Mouse (Mus musculus) intestine, embryonic 15.5 days (tissue): Measurements from ENCODE around the gene Hdac4. TPM values are rescaled to one million over a fixed set of nuclear protein-coding genes. Genes with fewer than 3 reads are reported as not detected.
A peak's percentile ranks its signal among the peaks of the same experiment; 100 is the strongest.

Experiments used
- ATAC-seq: fragments of 200-750 bp; cut with Nextera tagmentation; 2 replicates; pipeline ENCODE4 v1.8.0; 2017; ENCODE audit warnings: moderate TSS enrichment, moderate library complexity
- H3K27ac ChIP-seq: fragments of 300-500 bp; sonication (generic); 2 replicates; pipeline ENCODE4 v1.5.1; 2015; ENCODE audit warnings: mild to moderate bottlenecking, inconsistent platforms
- H3K27me3 ChIP-seq: fragments of 300-500 bp; sonication (generic); replicated peaks from 2 replicates; pipeline ENCODE4 v1.6.1; 2015; ENCODE audit warnings: inconsistent platforms
- H3K36me3 ChIP-seq: fragments of 300-500 bp; sonication (generic); 2 replicates; pipeline ENCODE4 v1.6.1; 2015; ENCODE audit warnings: inconsistent platforms
- H3K4me1 ChIP-seq: fragments of 300-500 bp; sonication (generic); replicated peaks from 2 replicates; pipeline ENCODE4 v1.6.1; 2015; ENCODE audit warnings: inconsistent platforms
- H3K4me2 ChIP-seq: fragments of 300-500 bp; sonication (generic); replicated peaks from 2 replicates; pipeline ENCODE4 v1.6.1; 2015; ENCODE audit warnings: mild to moderate bottlenecking, inconsistent platforms
- H3K4me3 ChIP-seq: fragments of 300-500 bp; sonication (generic); replicated peaks from 2 replicates; pipeline ENCODE4 v1.5.1; 2015; ENCODE audit warnings: inconsistent platforms
- H3K9ac ChIP-seq: fragments of 300-500 bp; sonication (generic); 2 replicates; pipeline ENCODE4 v1.6.1; 2015; ENCODE audit warnings: inconsistent platforms
- H3K9me3 ChIP-seq: fragments of 300-500 bp; sonication (generic); 2 replicates; pipeline ENCODE4 v1.6.1; 2016; ENCODE audit warnings: inconsistent platforms
- WGBS: fragments of 180-500 bp; shearing (Covaris S2); methylation state at CpG from one replicate; pipeline ENCODE4 v1.1.7; 2015; 5-methylcytosine and 5-hydroxymethylcytosine counted together
- polyA plus RNA-seq: library from polyadenylated mRNA; unstranded; fragments of >200 nt; fragmentation: Nextera tagmentation; extraction: Ambion mirVana; gene quantifications from 2 replicates; pipeline ENCODE4 v1.2.1, GENCODE M21; 2015

The Hdac4 gene
- polyA plus RNA-seq, 1 experiment from 2014 or later: 12.5 TPM

DNA sequence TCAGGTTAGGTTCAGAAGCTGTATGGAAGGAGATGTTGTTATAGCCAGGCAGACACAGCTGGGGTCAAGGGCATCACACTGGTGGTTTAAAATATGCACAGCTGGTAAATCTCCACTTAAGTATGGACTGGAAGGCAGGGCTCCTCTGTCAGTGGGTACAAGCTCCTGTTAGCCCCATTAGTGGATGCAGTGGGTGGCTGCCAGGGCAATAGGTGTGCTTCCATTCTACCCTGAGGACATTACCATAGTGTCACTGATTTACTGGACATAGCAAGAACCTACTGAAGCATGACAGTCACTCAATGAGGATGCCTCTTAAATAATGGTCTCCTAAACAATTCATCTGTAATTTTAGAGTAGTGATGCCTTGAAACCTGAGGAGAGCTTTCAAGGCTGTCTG lies 203.9 kb downstream of the Hdac4 start:
- Histone ChIP-seq H3K27ac (no peak overlapping the region), H3K4me2 (no peak overlapping the region), H3K4me3 (no peak overlapping the region), H3K27me3 (no peaks in the 10 kb centered on the region), H3K9me3 (no peaks in the 10 kb centered on the region), H3K4me1 (no peaks in the 10 kb centered on the region), H3K9ac (no peak overlapping the region), H3K36me3 (peaks cover 19% of the 10 kb centered on the region)
- no peak for ATAC-seq

DNA sequence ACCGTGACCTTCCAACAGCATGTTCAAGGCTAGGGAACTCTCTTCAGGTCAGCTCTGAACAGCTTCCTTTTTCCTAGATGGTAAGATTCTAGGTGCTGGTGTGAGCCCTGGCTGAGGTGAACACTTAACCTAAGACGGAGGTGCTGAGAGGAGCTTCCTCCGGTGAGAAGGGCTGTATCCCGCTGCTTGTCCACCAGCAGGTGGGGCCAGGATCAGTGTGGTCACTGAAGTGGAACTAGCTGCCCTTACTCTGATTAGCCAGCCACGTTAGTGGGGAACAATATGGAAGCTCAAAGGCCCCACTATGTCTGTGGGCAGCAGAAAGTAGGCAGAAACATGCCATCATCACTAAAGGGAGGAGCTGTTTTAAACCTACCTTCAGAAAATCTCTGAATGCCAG lies 204.6 kb downstream of the Hdac4 start:
- Histone ChIP-seq H3K36me3 (peaks cover 19% of the 10 kb centered on the region), H3K27me3 (no peaks in the 10 kb centered on the region), H3K9ac (no peak overlapping the region), H3K4me3 (no peak overlapping the region), H3K27ac (no peak overlapping the region), H3K4me1 (no peaks in the 10 kb centered on the region), H3K4me2 (no peak overlapping the region), H3K9me3 (no peaks in the 10 kb centered on the region)
- no peak for ATAC-seq
- WGBS: 85% methylated on average over 5 of the region's 5 CpGs

DNA sequence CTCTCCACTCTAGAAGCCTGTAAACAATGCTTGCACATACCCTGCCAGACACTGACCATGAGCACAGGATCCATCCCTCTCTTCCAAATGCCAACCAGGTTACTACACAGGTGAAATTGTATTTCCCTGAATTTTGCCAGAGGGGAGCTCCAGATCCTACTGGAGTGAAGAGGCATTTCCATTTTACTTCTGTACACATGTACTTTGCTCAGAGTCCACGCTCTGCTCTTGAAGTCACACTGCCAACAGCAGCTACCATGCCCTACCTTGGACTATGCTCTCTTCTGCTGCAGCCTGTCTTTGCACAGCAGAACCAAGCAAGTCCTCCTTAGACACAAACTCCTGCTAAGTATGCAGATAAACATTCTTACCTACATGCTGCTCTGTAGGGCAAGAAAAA lies 206.6 kb downstream of the Hdac4 start:
- no peaks in the 10 kb centered on the region for H3K4me1 ChIP-seq
- H3K4me3 ChIP-seq: no peak overlapping the region
- no peak overlapping the region for H3K9ac ChIP-seq
- H3K27me3 ChIP-seq: no peaks in the 10 kb centered on the region
- H3K36me3 ChIP-seq: peaks cover 15% of the 10 kb centered on the region
- 76% methylated on average over 1 of the region's 1 CpGs for WGBS
- no peak overlapping the region for H3K27ac ChIP-seq
- H3K9me3 ChIP-seq: no peaks in the 10 kb centered on the region
- peak; percentile 72 for ATAC-seq
- no peak overlapping the region for H3K4me2 ChIP-seq

DNA sequence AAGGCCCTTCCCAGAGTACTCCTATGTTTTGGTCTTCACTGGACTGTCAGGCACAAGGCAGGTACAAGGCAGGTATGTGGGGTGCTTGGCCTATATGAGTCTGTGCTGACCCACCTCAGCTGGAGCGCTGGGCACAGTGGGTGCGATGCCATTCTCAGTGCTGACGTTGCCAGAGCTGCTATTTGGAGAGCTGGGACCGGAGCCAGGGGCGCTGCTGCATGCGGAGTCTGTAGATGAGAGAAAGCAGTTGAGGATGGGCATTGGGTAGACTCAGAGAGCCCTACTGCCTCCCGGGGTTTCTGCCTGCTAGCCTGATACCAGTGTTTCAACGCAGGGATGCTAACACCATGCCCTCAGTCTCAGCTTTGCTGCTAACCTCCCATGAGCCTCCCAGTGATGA lies 208.1 kb downstream of the Hdac4 start:
- no peak overlapping the region for H3K27ac ChIP-seq
- WGBS: 95% methylated on average over 8 of the region's 8 CpGs
- H3K9me3 ChIP-seq: no peaks in the 10 kb centered on the region
- H3K27me3 ChIP-seq: no peaks in the 10 kb centered on the region
- no peaks in the 10 kb centered on the region for H3K4me1 ChIP-seq
- no peak for ATAC-seq
- no peak overlapping the region for H3K4me3 ChIP-seq
- no peak overlapping the region for H3K9ac ChIP-seq
- H3K4me2 ChIP-seq: no peak overlapping the region
- H3K36me3 ChIP-seq: peaks cover 15% of the 10 kb centered on the region

DNA sequence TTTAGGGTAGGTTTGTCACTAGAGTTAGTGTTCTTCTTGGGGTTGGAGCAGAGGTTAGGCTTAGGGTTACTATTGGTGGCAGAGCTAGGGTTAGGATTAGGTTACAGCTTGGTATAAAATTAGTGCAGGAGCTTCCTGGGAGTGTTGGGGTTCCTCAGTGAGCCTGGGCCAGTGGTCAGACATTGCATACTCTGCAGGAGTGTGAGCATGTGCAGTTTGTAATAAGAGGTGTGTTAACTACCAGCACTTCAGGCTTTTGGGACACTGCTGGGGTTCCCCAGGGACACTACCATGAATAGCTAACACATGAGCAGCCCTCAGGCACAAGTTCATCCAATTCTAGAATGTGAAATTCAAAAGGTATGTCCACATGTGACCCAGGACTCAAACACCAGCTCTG lies 209.7 kb downstream of the Hdac4 start:
- no peak overlapping the region for H3K4me2 ChIP-seq
- H3K4me3 ChIP-seq: no peak overlapping the region
- H3K27ac ChIP-seq: no peak overlapping the region
- H3K27me3 ChIP-seq: no peaks in the 10 kb centered on the region
- H3K9ac ChIP-seq: no peak overlapping the region
- no peaks in the 10 kb centered on the region for H3K4me1 ChIP-seq
- ATAC-seq: no peak
- peaks cover 9% of the 10 kb centered on the region; the same call in 1 of the 2 replicates for H3K36me3 ChIP-seq
- no peaks in the 10 kb centered on the region for H3K9me3 ChIP-seq

DNA sequence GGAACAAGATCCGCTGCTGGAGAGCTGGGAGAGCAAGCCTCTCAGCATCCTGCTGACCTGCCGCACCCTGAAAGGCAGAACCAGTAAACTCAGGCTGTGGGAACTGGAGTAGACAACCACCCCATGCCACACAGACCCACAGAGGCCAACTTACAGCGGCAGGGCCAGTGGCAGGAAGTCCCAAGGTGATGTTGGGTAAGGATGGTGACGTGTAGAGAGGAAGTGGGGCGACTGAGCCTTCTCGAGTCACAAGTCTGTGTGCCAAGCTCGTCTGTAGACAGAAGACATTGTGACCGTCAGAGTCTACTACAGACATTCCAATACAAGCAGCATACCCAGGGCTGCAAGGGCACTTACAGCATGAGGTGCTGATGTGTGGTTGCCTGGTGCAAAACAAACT lies 211.0 kb downstream of the Hdac4 start:
- no peaks in the 10 kb centered on the region for H3K27me3 ChIP-seq
- no peak overlapping the region for H3K27ac ChIP-seq
- peaks cover 12% of the 10 kb centered on the region for H3K36me3 ChIP-seq
- H3K9me3 ChIP-seq: no peaks in the 10 kb centered on the region
- H3K4me2 ChIP-seq: no peak overlapping the region
- WGBS: 88% methylated on average over 8 of the region's 8 CpGs
- H3K4me3 ChIP-seq: no peak overlapping the region
- H3K9ac ChIP-seq: no peak overlapping the region
- no peaks in the 10 kb centered on the region for H3K4me1 ChIP-seq
- no peak for ATAC-seq

DNA sequence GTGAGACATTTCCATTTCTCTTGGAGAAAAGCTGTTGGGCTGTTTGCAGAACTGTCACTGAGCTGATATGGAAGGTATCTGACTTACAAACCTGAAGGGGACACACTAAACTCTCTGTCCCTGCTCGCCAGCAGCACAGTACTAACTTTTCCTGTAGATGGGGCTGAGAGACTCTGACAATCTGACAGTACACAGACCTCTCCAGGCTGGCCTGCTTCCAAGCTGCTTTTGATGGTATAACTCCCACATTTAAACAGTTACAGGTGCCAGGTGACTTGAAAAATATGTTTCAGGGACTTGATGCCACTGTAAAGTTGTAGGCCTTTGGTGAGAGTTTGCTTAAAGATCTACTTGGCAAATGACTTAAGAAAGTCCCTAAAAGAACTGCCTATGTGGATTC lies 214.1 kb downstream of the Hdac4 start:
- Histone ChIP-seq H3K27ac (no peak overlapping the region), H3K4me3 (no peak overlapping the region), H3K27me3 (no peaks in the 10 kb centered on the region), H3K4me1 (no peaks in the 10 kb centered on the region), H3K9ac (no peak overlapping the region), H3K4me2 (no peak overlapping the region), H3K9me3 (no peaks in the 10 kb centered on the region), H3K36me3 (peaks cover 3% of the 10 kb centered on the region; the same call in 1 of the 2 replicates)
- ATAC-seq: no peak
- WGBS: 56% methylated on average over 1 of the region's 1 CpGs

DNA sequence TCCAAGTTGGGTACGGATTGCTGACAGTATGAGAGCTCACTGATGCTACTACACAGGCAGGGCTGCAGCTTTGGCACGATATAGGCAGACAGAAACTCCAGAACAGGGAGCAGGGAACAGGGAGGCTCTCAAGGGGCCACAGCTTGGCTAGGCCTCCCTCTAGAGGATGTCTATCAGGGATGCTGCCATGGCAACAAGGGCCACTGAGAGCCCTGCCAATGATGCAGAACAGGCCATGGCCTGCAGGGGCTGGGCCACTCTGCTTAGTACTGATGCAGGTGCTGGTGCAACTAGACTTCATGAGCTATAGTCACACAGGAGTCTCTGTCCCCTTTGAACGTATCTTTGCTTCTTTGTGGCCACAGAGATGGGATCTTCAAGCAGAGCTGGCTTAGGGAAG lies 217.1 kb downstream of the Hdac4 start:
- Histone ChIP-seq H3K4me1 (no peaks in the 10 kb centered on the region), H3K4me3 (no peak overlapping the region), H3K27ac (no peak overlapping the region), H3K36me3 (peaks cover 7% of the 10 kb centered on the region; the same call in 1 of the 2 replicates), H3K4me2 (no peak overlapping the region), H3K9me3 (no peaks in the 10 kb centered on the region), H3K9ac (no peak overlapping the region), H3K27me3 (no peaks in the 10 kb centered on the region)
- 84% methylated on average over 3 of the region's 3 CpGs for WGBS
- no peak for ATAC-seq

DNA sequence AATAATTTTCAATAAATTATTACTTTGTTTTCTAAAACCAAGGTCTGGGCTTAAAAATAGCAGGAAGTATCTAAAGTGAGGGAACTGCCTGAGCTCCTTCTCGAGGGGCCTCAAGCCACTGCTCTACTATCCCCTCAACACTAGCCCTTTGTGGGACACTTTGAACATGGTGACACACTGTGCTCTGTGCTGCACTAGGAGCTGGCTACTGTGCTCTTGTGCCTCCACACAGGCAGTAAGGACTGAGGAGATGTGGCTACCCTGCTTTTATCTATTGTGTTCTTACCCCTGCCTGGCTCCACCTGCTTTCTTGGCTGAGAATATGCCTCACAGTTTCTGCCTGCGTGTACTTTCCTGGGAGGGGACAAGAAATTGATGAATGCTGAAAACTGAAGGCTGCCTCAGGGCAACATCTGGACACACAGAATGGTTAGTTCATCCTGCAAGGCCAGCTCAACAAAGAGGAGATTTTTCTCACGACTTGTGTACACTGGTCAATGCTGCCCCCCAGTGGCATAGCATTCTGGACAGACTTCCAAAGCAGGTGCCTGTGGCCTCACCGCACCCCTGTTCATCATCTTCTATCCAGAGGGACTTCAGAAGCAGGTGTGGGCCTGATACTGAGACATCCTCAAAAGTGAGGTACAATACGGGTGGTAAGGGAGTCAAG lies 226.7 kb downstream of the Hdac4 start:
- WGBS: 62% methylated on average over 5 of the region's 5 CpGs

DNA sequence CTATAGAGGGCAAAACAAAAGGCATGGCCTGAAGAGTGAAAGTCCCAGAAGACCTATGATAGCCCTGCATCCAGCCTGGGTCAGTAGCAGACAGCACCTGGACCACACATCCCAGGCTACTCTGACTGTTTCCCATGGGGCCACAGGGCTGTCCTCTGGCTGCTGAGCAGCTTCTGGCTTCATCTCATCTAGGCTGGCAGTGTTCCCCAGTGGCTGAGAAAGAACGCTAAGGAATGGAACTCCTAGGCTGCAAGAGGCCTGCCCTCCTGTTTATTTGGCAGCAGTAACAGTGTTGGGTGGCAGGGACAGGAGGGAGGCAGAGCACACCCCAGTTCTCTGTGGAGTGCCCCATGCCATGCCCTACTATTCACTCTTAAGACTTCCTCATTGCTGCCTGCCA lies 228.5 kb downstream of the Hdac4 start:
- no peak overlapping the region for H3K9ac ChIP-seq
- WGBS: 91% methylated on average over 1 of the region's 1 CpGs

More for the DNA sequence above, 226.7 kb downstream of the Hdac4 start:
- Histone ChIP-seq H3K9me3 (no peaks in the 10 kb centered on the region), H3K4me1 (no peaks in the 10 kb centered on the region), H3K4me3 (no peak overlapping the region), H3K27me3 (no peaks in the 10 kb centered on the region), H3K9ac (no peak overlapping the region), H3K4me2 (no peak overlapping the region), H3K27ac (no peak overlapping the region), H3K36me3 (peaks cover 6% of the 10 kb centered on the region; the same call in 1 of the 2 replicates)
- ATAC-seq: no peak

DNA sequence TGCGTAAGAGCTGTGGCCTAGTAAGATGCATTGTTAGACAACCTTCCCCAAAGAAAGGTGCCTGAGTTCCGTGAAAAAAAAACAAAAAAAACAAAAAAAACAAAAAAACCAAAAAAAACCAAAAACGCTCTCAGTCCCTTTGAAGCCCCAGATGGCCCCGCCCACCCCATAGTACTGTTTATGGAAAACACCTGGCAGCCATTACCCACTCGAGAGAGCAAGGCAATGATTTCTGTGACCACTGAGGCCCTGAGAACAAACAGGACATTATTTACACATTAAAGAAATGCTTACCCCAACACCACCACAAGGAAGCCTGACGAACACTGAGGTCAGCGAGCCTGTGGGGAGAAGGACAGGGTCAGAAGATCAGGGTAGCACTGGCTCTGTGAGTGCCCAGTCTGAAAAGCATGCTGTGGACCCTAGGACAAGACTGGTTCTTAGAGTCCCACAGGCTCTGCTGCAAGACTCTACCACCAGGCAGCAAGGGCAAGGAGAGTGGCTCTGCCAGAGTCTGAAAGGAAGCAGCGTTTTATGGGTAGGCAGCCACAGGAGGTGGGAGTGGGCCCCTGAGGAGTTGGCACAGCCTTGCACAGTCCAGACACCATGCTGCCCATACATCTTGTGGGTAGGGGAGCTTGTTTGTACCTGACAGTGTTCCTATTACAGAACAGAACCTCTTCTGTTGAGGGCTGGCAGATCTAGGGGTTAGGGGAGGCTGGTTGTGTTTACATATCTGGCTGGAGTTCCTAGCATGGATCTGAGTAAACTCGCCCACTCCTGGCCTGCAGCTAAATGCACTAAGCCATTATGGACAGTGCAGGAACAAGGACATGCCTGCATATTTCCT lies 230.8 kb downstream of the Hdac4 start:
- Histone ChIP-seq H3K36me3 (peaks cover 8% of the 10 kb centered on the region), H3K4me2 (no peak overlapping the region), H3K4me1 (no peaks in the 10 kb centered on the region), H3K9me3 (no peaks in the 10 kb centered on the region), H3K4me3 (no peak overlapping the region), H3K27me3 (no peaks in the 10 kb centered on the region), H3K9ac (no peak overlapping the region), H3K27ac (no peak overlapping the region)
- WGBS: 66% methylated on average over 9 of the region's 9 CpGs
- ATAC-seq: no peak

More for the DNA sequence above, 228.5 kb downstream of the Hdac4 start:
- H3K4me1 ChIP-seq: no peaks in the 10 kb centered on the region
- H3K4me2 ChIP-seq: no peak overlapping the region
- H3K4me3 ChIP-seq: no peak overlapping the region
- H3K27me3 ChIP-seq: no peaks in the 10 kb centered on the region
- H3K27ac ChIP-seq: no peak overlapping the region
- ATAC-seq: no peak
- H3K36me3 ChIP-seq: peaks cover 2% of the 10 kb centered on the region; the same call in 1 of the 2 replicates
- H3K9me3 ChIP-seq: no peaks in the 10 kb centered on the region

DNA sequence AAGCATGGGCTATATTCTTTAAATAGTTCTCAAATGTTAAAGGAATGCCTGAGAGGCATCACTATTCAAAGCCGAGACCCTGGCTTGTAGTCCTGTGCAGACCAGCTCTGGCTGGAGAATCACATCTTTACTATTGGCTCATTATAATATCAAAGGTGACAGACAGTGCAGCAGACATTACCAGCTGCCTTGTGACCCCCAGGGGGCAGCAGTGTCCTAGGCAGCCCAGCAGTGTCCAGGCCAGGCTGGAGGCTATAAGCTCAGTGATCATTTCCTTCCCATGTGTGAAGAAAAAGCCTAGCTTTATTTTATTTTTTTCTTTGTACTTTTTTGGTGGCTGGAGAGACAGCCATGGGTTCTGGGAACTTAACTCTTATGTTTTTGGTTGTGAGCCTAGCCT lies 233.2 kb downstream of the Hdac4 start:
- ATAC-seq: 0 out of 2 replicates have a peak, but pooled peaks have one; percentile 59
- no peak overlapping the region for H3K27ac ChIP-seq
- H3K4me2 ChIP-seq: no peak overlapping the region
- 64% methylated on average over 1 of the region's 1 CpGs for WGBS
- H3K4me3 ChIP-seq: no peak overlapping the region
- H3K9ac ChIP-seq: no peak overlapping the region
- H3K27me3 ChIP-seq: no peaks in the 10 kb centered on the region
- no peaks in the 10 kb centered on the region for H3K9me3 ChIP-seq
- H3K4me1 ChIP-seq: no peaks in the 10 kb centered on the region
- peaks cover 8% of the 10 kb centered on the region for H3K36me3 ChIP-seq

DNA sequence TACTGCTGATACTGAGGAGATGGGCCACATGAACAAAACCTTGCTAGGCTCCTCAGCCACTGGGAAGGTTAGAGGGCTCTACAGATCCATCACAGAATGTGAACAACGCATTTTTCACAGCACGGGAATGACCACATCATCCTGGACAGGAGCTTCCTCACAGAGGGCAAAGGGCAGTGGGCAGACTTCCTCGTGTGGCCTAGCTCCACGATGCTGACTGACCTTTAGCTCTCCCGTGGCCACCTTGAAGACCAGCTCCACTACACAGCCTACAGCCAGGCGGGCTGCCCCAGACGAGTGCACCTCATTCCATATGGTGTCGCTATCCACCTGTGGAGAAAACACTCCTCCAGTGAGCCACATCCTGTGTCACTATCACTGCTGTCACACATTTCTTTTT lies 234.3 kb downstream of the Hdac4 start:
- Histone ChIP-seq H3K36me3 (peaks cover 8% of the 10 kb centered on the region), H3K27ac (no peak overlapping the region), H3K9me3 (no peaks in the 10 kb centered on the region), H3K4me3 (no peak overlapping the region), H3K9ac (no peak overlapping the region), H3K4me1 (no peaks in the 10 kb centered on the region), H3K4me2 (no peak overlapping the region), H3K27me3 (no peaks in the 10 kb centered on the region)
- 73% methylated on average over 8 of the region's 8 CpGs for WGBS
- no peak for ATAC-seq
